Mouse (Mus musculus) frontal cortex, postnatal 25 days (tissue): ENCODE measurements around the gene Tekt2.

ENCODE experiments used
- DNase-seq, 2 experiments: peaks; one replicate each; pipeline ENCODE4 v3.0.0; 2022; ENCODE audit warnings: low spot score in 2 of 2

Tekt2 gene

GRCm38 (mm10) chr4:126275081-126275480 lies 50.4 kb downstream of the Tekt2 start:
- DNase-seq: no peak

- no peak for DNase-seq
These were observed 51.7 kb downstream of the Tekt2 start for GRCm38 (mm10) chr4:126273753-126274152.
